Mouse (Mus musculus): ENCODE measurements around the gene Egfl7. TPM values are rescaled to one million over a fixed set of nuclear protein-coding genes. Genes with fewer than 3 reads are reported as not detected.

The Egfl7 gene
- polyA plus RNA-seq, 1 experiment from 2014 or later, result 72.2 TPM

GRCm38 (mm10) chr2:26582203-26582602, 2.4 kb downstream of the Egfl7 start:
- Histone ChIP-seq H3K36me3 (ENCODE audit: control insufficient read depth, insufficient read depth, low read length) (no peaks in the 10 kb centered on the region), H3K4me1 (ENCODE audit: control insufficient read depth, insufficient read depth, low read length) (peaks cover 3% of the 10 kb centered on the region; the same call in 1 of the 2 replicates), H3K9ac (ENCODE audit: low read length) (no peak overlapping the region), H3K4me3 (ENCODE audit: low read depth, low read length) (no peak overlapping the region), H3K27ac (replicated peaks; ENCODE audit: low read depth, low read length) (no peak overlapping the region), H3K9me3 (ENCODE audit: control insufficient read depth, low read length) (no peaks in the 10 kb centered on the region), H3K27me3 (ENCODE audit: control insufficient read depth, insufficient read depth, low read length) (no peaks in the 10 kb centered on the region), H3K4me2 (ENCODE audit: low read depth, severe bottlenecking) (no peak overlapping the region)
- WGBS, result 55% methylated on average over 2 of the region's 2 CpGs
- no peak for DNase-seq (ENCODE audit: low spot score)
- ATAC-seq (ENCODE audit: insufficient number of reproducible peaks, low FRiP score, low TSS enrichment, low read depth), result no peak

- Histone ChIP-seq H3K4me3 (ENCODE audit: low read depth, low read length) (no peak overlapping the region), H3K4me1 (ENCODE audit: control insufficient read depth, insufficient read depth, low read length) (peaks cover 3% of the 10 kb centered on the region; the same call in 1 of the 2 replicates), H3K27ac (replicated peaks; ENCODE audit: low read depth, low read length) (no peak overlapping the region), H3K9ac (ENCODE audit: low read length) (no peak overlapping the region; the same call in 1 of the 2 replicates), H3K9me3 (ENCODE audit: control insufficient read depth, low read length) (no peaks in the 10 kb centered on the region), H3K27me3 (ENCODE audit: control insufficient read depth, insufficient read depth, low read length) (no peaks in the 10 kb centered on the region), H3K4me2 (ENCODE audit: low read depth, severe bottlenecking) (no peak overlapping the region), H3K36me3 (ENCODE audit: control insufficient read depth, insufficient read depth, low read length) (no peaks in the 10 kb centered on the region)
- no peak for ATAC-seq (ENCODE audit: insufficient number of reproducible peaks, low FRiP score, low TSS enrichment, low read depth)
- 85% methylated on average over 7 of the region's 7 CpGs for WGBS
- DNase-seq (ENCODE audit: low spot score), result no peak
Measured at GRCm38 (mm10) chr2:26582741-26583140, 2.9 kb downstream of the Egfl7 start.

GRCm38 (mm10) chr2:26583640-26584039, 3.8 kb downstream of the Egfl7 start:
- no peak overlapping the region; the same call in 1 of the 2 replicates for H3K4me3 ChIP-seq (ENCODE audit: low read depth, low read length)
- peaks cover 4% of the 10 kb centered on the region for H3K4me1 ChIP-seq (ENCODE audit: control insufficient read depth, insufficient read depth, low read length)
- no peaks in the 10 kb centered on the region for H3K27me3 ChIP-seq (ENCODE audit: control insufficient read depth, insufficient read depth, low read length)
- ATAC-seq (ENCODE audit: insufficient number of reproducible peaks, low FRiP score, low TSS enrichment, low read depth) (no peak), DNase-seq (ENCODE audit: low spot score) (no peak)
- no peak overlapping the region for H3K27ac ChIP-seq (replicated peaks; ENCODE audit: low read depth, low read length)
- H3K36me3 ChIP-seq (ENCODE audit: control insufficient read depth, insufficient read depth, low read length), result no peaks in the 10 kb centered on the region
- no peak overlapping the region for H3K4me2 ChIP-seq (ENCODE audit: low read depth, severe bottlenecking)
- no peaks in the 10 kb centered on the region for H3K9me3 ChIP-seq (ENCODE audit: control insufficient read depth, low read length)
- H3K9ac ChIP-seq (ENCODE audit: low read length), result peak overlapping the region; percentile 3; the same call in 1 of the 2 replicates
- WGBS, result 62% methylated on average over 11 of the region's 11 CpGs

GRCm38 (mm10) chr2:26585713-26586112, 5.9 kb downstream of the Egfl7 start:
- Histone ChIP-seq H3K4me1 (ENCODE audit: control insufficient read depth, insufficient read depth, low read length) (peaks cover 5% of the 10 kb centered on the region; the same call in 1 of the 2 replicates), H3K36me3 (ENCODE audit: control insufficient read depth, insufficient read depth, low read length) (no peaks in the 10 kb centered on the region), H3K9ac (ENCODE audit: low read length) (0 out of 2 replicates have a peak overlapping the region, but pooled peaks have one; percentile 17), H3K4me3 (ENCODE audit: low read depth, low read length) (peak overlapping the region; percentile 49), H3K27me3 (ENCODE audit: control insufficient read depth, insufficient read depth, low read length) (no peaks in the 10 kb centered on the region), H3K27ac (replicated peaks; ENCODE audit: low read depth, low read length) (no peak overlapping the region; the same call in 1 of the 2 replicates), H3K9me3 (ENCODE audit: control insufficient read depth, low read length) (no peaks in the 10 kb centered on the region), H3K4me2 (ENCODE audit: low read depth, severe bottlenecking) (no peak overlapping the region)
- ATAC-seq (ENCODE audit: insufficient number of reproducible peaks, low FRiP score, low TSS enrichment, low read depth) (no peak), DNase-seq (ENCODE audit: low spot score) (no peak)
- WGBS, result 64% methylated on average over 6 of the region's 6 CpGs

GRCm38 (mm10) chr2:26586294-26587043, 6.7 kb downstream of the Egfl7 start, which contains the start of gene Gm20532:
Gene Gm20532 (plus strand): TSS chr2:26586639.
- H3K36me3 ChIP-seq (ENCODE audit: control insufficient read depth, insufficient read depth, low read length), result no peaks in the 10 kb centered on the region; the same call in 1 of the 2 replicates
- DNase-seq (ENCODE audit: low spot score), result peak; percentile 90
- ATAC-seq (ENCODE audit: insufficient number of reproducible peaks, low FRiP score, low TSS enrichment, low read depth), result peak; percentile 74
- H3K4me2 ChIP-seq (ENCODE audit: low read depth, severe bottlenecking), result peak within 1 kb of the TSS; percentile 54
- H3K4me1 ChIP-seq (ENCODE audit: control insufficient read depth, insufficient read depth, low read length), result peaks cover 5% of the 10 kb centered on the region; the same call in 1 of the 2 replicates
- WGBS, result under 1% methylated on average over 49 of the region's 65 CpGs
- no peaks in the 10 kb centered on the region for H3K9me3 ChIP-seq (ENCODE audit: control insufficient read depth, low read length)
- peak within 1 kb of the TSS; percentile 49 for H3K4me3 ChIP-seq (ENCODE audit: low read depth, low read length)
- peak within 1 kb of the TSS; percentile 61 for H3K9ac ChIP-seq (ENCODE audit: low read length)
- H3K27ac ChIP-seq (replicated peaks; ENCODE audit: low read depth, low read length), result peak within 1 kb of the TSS; percentile 36; the same call in 1 of the 2 replicates
- no peaks in the 10 kb centered on the region for H3K27me3 ChIP-seq (ENCODE audit: control insufficient read depth, insufficient read depth, low read length)

- Histone ChIP-seq H3K4me3 (ENCODE audit: low read depth, low read length) (peak overlapping the region; percentile 49), H3K9me3 (ENCODE audit: control insufficient read depth, low read length) (no peaks in the 10 kb centered on the region), H3K9ac (ENCODE audit: low read length) (peak overlapping the region; percentile 61), H3K27ac (replicated peaks; ENCODE audit: low read depth, low read length) (0 out of 2 replicates have a peak overlapping the region, but pooled peaks have one; percentile 36), H3K36me3 (ENCODE audit: control insufficient read depth, insufficient read depth, low read length) (no peaks in the 10 kb centered on the region; the same call in 1 of the 2 replicates), H3K27me3 (ENCODE audit: control insufficient read depth, insufficient read depth, low read length) (no peaks in the 10 kb centered on the region), H3K4me1 (ENCODE audit: control insufficient read depth, insufficient read depth, low read length) (peaks cover 5% of the 10 kb centered on the region; the same call in 1 of the 2 replicates), H3K4me2 (ENCODE audit: low read depth, severe bottlenecking) (peak overlapping the region; percentile 54)
- ATAC-seq (ENCODE audit: insufficient number of reproducible peaks, low FRiP score, low TSS enrichment, low read depth) (no peak), DNase-seq (ENCODE audit: low spot score) (no peak)
- 7% methylated on average over 11 of the region's 11 CpGs for WGBS
Measured at GRCm38 (mm10) chr2:26587044-26587405, 7.2 kb downstream of the Egfl7 start.

- H3K4me1 ChIP-seq (ENCODE audit: control insufficient read depth, insufficient read depth, low read length), result peaks cover 5% of the 10 kb centered on the region; the same call in 1 of the 2 replicates
- H3K9ac ChIP-seq (ENCODE audit: low read length), result peak overlapping the region; percentile 14; the same call in 1 of the 2 replicates
- H3K9me3 ChIP-seq (ENCODE audit: control insufficient read depth, low read length), result no peaks in the 10 kb centered on the region
- DNase-seq (ENCODE audit: low spot score) (no peak), ATAC-seq (ENCODE audit: insufficient number of reproducible peaks, low FRiP score, low TSS enrichment, low read depth) (no peak)
- no peaks in the 10 kb centered on the region; the same call in 1 of the 2 replicates for H3K36me3 ChIP-seq (ENCODE audit: control insufficient read depth, insufficient read depth, low read length)
- H3K27me3 ChIP-seq (ENCODE audit: control insufficient read depth, insufficient read depth, low read length), result no peaks in the 10 kb centered on the region
- 34% methylated on average over 4 of the region's 4 CpGs for WGBS
- H3K27ac ChIP-seq (replicated peaks; ENCODE audit: low read depth, low read length), result 0 out of 2 replicates have a peak overlapping the region, but pooled peaks have one; percentile 26
- no peak overlapping the region for H3K4me2 ChIP-seq (ENCODE audit: low read depth, severe bottlenecking)
- no peak overlapping the region; the same call in 1 of the 2 replicates for H3K4me3 ChIP-seq (ENCODE audit: low read depth, low read length)
Measured at GRCm38 (mm10) chr2:26588573-26588972, 8.8 kb downstream of the Egfl7 start.

GRCm38 (mm10) chr2:26589284-26589683, 9.5 kb downstream of the Egfl7 start:
- H3K9me3 ChIP-seq (ENCODE audit: control insufficient read depth, low read length), result no peaks in the 10 kb centered on the region
- H3K36me3 ChIP-seq (ENCODE audit: control insufficient read depth, insufficient read depth, low read length), result no peaks in the 10 kb centered on the region; the same call in 1 of the 2 replicates
- WGBS, result 93% methylated on average over 10 of the region's 10 CpGs
- ATAC-seq (ENCODE audit: insufficient number of reproducible peaks, low FRiP score, low TSS enrichment, low read depth), result no peak
- H3K27ac ChIP-seq (replicated peaks; ENCODE audit: low read depth, low read length), result no peak overlapping the region
- no peak overlapping the region for H3K4me2 ChIP-seq (ENCODE audit: low read depth, severe bottlenecking)
- H3K4me3 ChIP-seq (ENCODE audit: low read depth, low read length), result no peak overlapping the region
- no peak for DNase-seq (ENCODE audit: low spot score)
- H3K4me1 ChIP-seq (ENCODE audit: control insufficient read depth, insufficient read depth, low read length), result peaks cover 5% of the 10 kb centered on the region; the same call in 1 of the 2 replicates
- no peak overlapping the region for H3K9ac ChIP-seq (ENCODE audit: low read length)
- H3K27me3 ChIP-seq (ENCODE audit: control insufficient read depth, insufficient read depth, low read length), result no peaks in the 10 kb centered on the region

Data from limb, embryonic 11.5 days (tissue).